Mouse (Mus musculus) inflammation-experienced regulatory T-cells, adult 6 months (primary cell): Measurements from ENCODE around the gene Slc48a1. TPM values are rescaled to one million over a fixed set of nuclear protein-coding genes. Genes with fewer than 3 reads are reported as not detected.

Experiments used
- ATAC-seq: one replicate; pipeline ENCODE4 v1.8.0; 2017
- polyA plus RNA-seq, 3 experiments: library from polyadenylated mRNA; unstranded; fragments of 100-300 nt; shearing (Covaris generic); gene quantifications; one replicate each; pipeline ENCODE4 v1.2.1; 2017

Gene Slc48a1
- polyA plus RNA-seq, 3 experiments from 2014 or later: 30.1 to 34.1 (median 30.8) TPM

DNA sequence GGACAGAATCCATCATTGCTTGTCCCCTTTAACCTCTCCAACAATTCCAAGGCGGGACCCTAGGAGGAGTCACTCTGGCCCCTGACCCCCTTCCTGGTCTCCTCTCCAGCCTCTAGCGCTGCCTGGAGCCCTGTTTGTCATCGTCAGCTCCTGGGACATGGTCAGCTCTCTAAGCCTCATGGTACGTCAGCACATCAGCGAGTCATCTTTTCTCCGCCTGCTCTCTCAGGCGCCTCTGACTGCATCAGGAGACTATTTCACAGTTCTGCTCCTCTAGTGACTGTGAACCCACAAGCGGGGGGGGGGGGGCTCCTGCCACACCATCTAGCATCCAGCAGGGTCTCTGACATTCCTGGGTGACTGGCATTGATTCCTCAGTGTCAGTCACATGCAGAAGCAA is 23.0 kb upstream of the Slc48a1 start:
- no peak for ATAC-seq

DNA sequence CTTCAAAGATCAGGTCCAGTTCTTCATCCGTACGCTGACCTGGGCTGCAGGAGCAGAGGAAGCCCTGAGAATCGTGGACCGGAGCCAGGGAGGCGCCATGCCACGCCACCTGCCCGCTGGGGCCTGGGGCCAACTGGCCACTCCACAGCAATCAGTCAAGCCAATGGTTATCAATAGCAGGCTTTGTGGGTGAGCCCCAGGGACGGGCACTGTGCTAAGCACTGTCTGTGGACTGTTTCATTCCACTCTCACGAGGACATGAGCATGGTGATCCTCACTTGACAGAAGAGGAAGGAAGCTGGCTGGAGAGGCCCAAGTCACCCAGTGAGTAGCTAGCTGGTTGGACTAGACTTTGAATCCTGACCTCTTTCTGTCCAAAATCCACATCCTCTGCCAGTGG is 18.3 kb upstream of the Slc48a1 start:
- no peak for ATAC-seq

DNA sequence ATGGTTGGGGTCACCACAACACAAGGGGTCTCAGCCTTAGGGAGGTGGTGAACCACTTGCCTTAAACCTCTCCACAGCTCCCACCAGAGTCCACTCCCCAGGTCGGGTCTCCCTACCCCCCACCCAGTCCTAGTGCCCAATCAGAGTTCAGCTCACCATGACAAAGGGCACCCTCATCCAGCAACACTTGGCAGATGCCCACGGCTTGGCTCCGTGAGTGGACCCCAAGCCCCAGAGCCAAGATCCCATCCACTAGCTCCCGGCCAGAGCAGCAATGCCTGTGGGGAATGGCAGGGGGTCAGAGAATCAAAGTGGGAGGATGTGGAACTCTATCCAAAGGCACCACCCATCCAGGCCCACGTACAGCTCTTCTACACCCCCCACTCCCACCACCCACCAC is 17.4 kb upstream of the Slc48a1 start:
- ATAC-seq: no peak

DNA sequence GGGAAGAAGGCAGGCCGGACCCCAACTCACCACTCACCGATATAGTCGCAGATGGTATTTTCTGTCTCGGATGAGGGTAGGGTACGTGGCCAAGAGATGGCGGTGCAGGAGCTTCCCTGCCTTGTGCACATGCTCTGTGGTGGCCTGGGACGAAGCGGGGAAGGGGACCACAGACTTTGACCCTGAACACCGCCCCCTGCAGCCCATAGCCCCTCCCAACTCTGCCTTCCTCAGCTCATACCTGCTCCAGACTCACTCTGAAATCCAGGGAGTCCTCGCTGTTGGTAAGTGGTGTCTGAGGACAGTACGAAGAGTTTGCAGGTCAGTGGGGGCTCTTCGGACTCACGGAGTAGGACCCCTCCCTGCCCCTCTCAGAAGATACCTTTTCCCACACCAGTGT is 16.9 kb upstream of the Slc48a1 start:
- ATAC-seq: no peak

DNA sequence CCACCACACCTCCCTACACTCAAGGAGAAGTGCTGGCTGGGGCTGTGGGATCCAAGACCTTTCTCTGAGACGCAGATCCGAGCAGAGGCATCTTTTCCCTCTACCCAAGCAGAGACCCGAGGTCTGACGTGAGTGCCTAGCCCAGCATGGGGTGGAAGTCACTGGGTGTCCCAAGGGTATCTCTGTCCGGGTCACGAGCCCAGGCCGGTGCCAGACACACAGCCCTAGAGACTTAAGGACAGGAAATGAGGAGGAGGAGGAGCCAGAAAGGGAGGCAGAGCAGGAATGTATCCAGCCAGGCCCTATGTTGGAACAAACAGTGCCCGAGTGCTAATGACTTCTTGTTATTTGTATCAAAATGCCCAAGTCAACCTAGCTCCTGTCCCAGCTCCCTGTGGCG is 15.6 kb upstream of the Slc48a1 start:
- ATAC-seq: no peak

DNA sequence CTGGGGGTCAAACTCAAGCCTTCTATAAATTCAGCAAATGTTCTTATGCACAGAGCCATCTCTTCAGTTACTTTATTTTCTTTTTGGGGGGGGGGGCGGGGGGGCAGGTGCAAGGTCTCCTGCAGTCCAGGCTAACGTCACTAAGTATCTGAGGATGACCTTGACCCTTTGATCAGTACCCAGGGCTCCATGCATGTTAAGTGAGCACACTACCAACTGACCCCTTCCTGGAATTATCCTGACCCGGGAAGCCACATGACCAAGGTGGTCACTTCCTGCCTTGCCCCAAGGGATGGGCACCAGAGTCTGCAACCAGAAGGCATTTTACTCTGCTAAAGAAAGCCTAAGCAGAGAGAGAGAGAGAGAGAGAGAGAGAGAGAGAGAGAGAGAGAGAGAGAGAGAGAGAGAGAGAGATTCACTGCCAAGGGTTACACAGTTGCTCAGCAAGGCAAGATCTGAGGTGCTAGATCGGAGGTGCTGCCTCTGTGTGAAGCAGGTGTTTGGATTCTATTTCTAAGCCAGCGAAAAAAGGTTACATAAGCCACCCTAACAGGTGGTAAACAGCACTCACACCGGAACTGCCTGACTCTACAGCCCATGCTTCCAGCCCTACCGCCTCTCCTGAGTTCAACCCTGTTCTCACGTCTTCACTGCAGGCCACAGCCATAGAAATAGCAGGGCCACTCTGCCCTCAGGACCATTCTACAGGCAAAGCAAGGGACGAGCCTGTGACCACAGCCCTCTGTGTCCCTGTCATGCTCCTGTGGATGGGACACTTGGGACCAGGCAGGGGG is 14.9 kb upstream of the Slc48a1 start:
- no peak for ATAC-seq

DNA sequence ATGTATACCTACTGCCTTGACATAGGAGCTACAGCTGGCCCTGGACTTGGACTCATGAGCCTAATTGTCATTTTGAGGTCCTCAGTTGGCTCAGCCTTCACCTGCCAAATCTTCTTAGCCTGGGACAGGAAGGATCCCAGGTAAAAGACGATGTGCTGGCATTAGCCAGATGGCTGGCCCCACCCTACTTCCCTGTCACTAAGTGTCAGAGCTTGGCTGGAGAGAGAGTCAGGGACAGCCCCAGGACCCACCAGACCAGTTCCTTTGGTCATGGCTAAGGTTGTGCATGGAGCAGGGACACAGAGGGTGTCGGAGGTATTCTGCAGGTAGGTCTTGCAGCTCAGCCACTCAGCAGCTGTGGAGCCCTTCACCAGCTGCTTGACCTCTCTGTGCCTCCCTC is 13.8 kb upstream of the Slc48a1 start:
- ATAC-seq: no peak

DNA sequence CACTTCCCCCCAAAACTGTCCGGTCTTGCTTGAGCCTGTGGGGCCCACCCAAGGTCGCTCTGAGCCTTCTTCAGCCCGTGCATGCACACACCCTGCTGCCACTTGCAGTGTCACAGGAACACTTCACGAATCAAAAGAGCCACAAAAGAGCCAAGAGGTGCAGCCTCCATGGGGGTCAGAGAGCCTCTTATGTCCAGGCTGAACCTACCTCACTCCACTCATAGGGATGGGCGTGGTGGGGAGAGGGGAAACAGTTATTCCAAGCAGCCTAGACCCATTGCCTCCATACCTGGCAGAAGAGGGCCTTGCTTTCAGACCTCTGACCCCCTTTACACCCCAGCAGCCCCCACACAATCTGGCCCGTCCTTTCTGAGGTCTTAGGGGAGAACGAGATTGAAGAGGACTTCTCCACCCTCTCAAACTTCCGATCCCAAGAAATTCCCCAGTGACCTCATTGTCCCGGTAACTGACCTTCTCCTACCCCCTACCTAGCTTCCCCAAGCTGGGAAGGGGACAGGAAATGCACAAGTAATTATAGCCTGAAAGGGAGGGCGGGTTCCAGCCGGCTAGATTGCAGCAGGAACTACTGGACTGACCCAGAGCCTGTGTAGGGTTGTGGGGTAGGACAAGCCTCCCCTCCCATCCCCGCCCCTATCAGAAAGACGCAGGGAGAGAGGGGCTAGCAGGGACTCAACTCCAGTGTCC is 13.1 kb upstream of the Slc48a1 start:
- ATAC-seq: no peak

DNA sequence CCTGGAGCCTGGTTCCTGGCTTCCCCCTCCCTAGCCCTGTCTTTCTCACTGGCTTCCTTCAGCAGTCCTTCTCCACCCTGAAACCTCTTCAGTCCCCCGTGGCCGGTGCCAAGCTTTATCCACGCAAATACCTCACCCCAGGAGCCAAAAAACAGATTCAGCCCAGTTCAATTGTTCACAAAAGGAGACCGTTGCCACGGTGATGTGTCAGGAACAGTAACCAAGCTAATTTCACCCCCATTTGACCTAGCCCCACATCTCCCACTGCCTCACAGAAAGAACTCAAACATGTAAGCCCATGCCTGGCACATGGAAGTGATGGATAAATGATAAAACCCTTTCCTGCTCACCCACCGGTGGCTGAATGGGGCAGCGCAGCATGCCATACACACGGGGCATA is 12.1 kb upstream of the Slc48a1 start:
- no peak for ATAC-seq

DNA sequence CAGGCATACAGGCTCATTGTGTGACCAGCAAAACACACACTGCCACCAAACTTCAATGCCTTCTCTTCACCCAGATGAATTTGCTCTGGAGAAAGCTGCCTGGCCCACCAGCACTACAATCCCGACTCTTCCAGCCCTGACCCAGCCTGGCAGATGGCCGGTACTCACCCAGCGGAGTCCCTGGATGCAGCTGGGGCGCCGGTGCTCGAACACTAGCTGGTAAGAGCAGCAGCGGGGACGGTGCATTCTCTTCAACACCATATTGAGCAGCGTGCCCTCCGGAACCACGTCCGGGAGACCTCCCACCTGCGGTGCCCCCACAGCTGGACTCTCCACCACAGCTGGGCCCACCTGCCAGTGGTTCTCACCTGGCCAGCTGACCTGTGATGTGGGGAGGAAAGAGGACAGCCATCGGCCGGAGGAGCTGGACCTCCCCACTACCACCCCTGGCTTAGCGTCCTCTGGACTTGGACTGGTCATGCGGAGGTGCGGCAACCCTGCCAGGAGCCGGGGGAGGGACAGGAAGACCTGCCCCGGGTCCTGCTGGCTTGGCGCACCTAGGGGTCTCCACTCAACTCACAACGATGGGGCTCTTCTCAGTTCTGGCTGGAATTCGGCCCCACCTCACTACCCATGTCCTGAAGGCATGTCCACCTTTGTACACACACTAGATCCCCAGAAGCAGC is 11.6 kb upstream of the Slc48a1 start:
- no peak for ATAC-seq

DNA sequence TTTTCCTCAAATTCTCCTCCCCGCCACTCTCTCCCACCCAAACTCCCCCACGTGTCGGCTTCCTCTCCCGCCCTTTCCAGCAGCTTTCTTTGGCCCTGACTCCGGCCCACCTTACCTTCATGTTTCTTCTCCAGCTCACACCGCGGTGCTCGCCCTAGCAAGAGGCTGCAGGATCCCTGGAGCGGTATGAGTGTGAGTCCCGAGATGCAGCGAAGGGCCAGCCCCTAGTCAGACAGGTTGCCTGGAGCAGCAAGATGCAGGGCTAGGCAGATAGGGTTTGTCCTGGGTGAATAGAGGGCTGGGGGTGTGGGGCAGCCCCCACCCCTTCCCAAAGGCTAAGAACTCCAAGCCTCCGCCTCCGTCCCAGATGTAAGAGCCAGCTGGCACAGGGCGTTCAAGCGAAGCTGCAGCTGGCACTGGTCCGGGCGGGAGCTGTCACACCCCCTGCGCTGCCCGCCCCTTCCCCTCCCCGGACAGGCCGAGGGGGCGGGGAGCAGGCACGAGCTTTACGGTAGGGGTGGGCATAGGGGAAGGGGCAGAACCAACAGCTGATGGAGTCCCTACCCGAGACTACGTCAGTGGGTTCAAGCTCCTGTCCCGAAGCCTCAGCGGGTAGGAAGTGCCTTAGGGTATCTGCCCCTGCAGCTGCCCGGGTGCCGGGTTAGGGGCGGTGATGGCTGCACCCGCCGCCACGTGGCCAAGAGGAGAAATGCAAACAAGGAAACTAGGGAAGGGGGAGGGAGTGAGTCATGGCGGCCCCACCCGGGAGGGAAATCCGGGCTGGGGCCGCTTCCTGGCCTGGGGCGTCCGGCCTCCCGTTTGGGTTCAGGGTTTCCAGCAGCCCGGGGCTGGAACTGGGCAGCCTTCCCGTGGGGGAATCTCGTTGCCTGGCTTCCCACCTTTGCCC is 10.8 kb upstream of the Slc48a1 start, which contains the start of gene Rapgef3:
Gene Rapgef3 (minus strand): TSS at position 693 of the 907 bp plus-strand sequence.
- peak; percentile 76 for ATAC-seq

DNA sequence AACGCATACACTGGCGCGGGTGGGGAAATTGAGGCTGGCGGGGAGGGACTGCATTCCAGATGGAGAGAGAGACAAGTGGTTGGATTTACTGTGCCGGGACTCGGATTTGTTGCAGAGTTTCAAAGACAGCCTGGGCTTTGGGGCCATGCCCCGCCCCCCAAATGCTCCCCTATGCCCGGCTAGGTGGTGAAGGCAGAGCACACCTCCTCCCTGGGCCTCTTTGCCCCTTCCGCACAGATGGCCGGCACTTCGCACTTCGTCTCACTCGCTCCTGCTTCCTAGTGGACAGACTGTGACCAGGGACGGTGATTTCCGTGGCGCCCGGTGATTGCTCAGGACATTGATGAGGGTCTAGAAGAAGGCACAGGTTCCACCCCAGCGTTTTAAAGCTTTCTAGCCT is 10.1 kb upstream of the Slc48a1 start:
- ATAC-seq: peak; percentile 11

DNA sequence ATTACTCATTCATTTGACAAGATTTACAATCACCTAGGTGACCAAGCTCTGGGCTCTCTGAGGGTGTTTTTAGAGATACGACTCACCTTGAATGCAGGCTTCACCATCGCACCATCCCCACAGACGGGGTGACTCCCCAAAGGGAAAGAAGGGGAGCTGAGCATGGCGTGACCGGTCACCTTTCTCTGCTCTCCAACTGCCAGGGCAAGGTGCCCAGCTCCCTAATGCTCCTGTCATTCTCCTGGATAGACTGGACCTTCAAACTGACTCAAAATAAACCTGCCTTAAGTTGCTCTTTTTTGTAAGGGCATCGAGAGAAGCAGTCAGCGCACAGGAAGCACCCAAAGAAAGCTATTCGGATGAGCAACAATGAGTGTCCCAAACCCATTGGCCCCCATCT is 8.0 kb upstream of the Slc48a1 start:
- ATAC-seq: no peak

DNA sequence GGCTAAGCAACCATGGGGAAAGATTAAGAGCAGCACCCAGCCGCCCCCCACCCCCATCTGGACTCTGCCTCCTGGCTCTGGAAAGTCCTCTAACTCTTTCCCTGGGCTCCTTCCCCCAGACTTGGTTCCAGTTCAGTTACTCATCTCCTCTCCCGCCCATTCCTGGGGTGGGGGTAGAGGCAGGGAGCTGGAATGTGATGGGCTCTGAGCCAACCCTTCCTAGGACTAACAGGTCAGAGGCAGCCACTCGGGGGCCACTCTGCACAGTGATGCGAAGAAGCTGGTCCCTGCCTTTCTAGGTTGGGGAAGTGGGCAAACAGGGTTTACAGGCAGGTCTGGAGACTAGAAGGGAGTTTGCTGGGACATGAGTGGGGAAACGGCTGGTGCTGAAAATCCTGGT is 5.2 kb upstream of the Slc48a1 start:
- no peak for ATAC-seq

DNA sequence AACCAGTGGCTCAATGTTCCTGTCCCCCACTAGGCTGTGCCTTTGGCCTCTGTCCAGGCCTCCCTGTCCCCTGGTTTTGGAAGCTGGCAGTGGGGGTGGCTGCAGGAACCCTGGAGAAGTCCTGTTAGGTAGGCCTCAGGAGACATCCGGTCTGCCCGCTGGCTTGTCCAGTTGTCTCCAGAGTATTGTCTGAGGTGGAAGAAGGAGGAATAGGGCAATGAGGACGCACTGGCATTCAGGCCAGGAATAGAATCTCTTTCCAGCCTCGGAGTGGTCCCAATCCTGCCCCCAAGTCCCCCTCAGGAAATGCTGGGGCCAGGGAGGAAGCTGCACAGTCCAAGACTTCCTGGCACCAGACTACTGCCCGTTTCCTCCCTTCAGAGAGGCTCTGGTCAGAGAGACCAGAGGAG is 4.4 kb upstream of the Slc48a1 start:
- ATAC-seq: no peak

DNA sequence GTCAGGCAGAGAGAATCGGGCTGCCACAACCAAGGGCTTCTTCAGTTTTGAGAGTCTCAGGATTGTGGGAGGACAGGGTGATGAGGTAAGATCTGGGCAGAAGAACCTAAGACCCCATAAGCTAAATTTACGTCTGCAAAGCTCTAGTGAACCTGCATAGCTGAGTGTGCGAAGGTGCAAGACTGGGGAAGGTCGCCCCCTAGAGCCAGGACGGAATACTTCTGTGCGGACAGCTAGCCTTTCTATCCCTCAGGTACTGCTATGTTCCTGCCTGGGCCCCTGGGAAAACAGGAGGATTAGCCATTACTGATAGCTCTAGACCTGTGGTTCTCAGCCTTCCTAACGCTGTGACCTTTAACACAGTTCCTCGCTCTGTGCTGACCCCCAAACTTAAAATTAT is 1.8 kb upstream of the Slc48a1 start:
- ATAC-seq: peak; percentile 50

DNA sequence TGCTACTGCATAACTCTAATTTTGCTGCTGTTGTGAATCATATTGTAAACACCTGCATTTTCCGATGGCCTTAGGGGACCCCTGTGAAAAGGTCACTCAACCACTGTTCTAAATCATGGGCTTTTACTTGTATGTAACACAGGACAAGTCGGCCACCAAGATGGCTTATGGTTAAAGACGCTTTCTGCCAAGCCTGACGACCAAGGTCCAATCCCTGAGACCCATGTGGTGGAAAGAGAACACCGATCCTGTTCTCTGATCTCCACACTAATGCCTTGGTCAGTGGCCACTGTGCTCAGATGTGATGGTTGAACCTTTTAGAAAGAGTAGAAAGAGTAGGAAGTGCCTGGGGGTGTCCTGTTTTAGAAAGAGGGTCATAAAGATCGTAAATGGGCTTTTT is 1.4 kb upstream of the Slc48a1 start:
- no peak for ATAC-seq

DNA sequence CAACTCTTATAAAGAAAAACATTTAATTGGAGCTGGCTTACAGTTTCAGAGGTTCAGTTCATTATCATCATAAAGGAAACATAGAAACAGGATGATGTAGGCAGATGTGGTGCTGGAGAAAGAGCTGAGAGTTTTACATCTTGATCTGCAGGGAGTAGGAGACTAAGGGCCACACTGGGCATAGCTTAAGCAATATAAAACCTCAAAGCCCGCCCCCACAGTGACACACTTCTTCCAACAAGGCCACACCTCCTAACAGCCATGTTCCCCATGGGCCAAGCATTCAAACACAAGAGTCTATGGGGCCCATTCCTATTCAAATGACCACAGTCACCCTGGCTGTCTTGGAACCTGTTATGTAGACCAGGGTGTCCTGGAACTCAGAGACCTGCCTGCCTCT is 1.3 kb downstream of the Slc48a1 start:
- ATAC-seq: no peak

DNA sequence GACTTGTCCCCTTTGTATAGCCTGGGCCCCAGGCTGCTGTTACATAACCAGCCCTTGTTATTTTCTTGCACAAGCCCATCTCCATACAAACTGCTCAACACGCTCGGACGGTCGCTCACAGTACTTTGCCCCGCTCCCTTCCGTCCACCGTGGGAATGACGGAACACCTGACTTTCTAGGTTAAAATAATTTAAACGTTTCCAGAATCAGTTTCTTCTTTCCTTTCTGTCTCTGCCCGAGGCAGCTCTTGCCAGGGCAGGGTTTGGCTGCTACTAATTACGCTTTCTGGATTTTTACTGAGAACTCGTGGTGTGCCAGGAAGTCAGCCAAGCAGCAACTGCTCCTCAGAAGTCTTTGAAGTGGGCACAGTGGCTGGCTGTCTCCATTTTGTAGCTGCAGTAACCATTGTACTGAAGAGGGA is 2.3 kb downstream of the Slc48a1 start:
- no peak for ATAC-seq

DNA sequence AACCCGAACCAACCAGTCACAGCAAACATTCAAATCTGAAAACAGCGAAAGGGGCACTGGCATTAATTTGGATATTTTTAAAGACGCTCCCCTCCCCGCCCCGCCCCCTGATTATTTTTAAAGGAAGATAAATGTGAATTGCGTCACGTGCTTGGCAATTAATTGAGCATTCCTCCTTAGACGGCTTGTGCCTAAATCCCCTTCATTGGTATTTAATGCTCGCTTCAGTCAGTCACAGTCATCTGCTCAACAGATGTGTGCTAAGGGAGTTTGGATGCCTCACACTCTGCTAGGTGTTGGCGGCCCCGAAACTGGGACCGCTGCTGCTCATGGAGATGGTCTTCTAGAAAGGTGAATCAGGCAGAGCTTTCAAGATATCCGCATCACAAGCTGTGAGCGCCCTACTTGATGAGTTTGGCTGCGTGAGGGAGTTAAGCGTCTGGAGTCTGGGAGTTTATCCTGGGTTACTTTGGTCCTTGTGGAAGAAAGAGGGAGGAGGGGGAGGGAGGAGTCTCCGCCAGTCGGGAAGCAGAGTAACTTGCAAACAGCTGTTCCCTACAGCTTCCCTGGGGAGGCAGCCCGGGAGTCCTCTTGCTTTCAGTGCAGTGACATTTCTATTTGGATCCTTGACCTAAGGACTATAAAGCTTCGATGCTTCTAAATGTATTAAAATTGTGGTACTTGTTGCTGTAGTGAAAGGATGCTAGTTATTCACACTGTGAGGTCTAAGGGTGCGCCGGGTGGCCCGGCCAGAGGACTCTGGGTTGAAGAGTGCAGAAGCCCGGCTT is 3.8 kb downstream of the Slc48a1 start:
- no peak for ATAC-seq

DNA sequence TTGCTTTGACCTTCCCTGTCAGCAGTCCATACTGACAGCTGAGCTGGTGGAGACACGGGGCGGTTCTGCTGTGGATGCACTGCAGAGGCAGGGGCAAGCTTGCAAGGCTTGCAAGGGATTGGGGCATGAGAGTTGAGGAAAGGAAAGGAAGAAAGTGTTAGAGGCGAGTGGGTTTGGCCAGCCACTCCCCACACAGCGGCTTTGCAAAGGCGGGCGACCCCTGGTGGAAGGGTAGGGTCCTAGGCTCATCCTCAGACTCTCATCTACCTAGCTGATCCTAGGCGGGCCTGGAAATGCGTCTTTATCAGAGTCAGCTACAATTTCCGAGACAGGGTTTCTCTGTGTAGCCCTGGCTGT is 4.4 kb downstream of the Slc48a1 start:
- ATAC-seq: peak; percentile 31

DNA sequence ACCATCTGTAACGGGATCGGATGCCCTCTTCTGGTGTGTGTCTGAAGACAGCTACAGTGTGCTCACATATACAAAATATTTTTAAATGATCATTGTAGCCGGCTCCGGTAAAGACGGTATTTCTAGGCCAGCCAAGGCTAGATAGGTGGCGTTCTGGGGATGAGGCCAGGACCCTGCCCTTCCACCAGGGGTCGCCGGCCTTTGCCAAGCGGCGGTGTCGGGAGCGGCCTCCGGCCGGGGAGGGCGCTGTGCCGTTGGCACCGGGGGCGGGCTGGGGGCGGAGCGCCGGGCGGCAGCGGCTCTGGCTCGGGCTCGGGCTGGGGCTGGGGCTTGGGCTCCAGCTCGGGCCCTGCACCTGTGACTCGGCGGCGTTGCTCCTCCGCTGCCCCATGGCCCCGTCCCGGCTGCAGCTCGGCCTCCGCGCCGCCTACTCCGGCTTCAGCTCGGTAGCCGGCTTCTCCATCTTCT is 5.8 kb downstream of the Slc48a1 start:
- ATAC-seq: peak; percentile 81
